Mouse (Mus musculus): ENCODE measurements at regions not wholly inside any gene's neighbourhood (a gene's known extent, or its start where the extent isn't known, plus 50 kb on each side); places are given as distances from the start of the nearest gene placed in this dataset. TPM values are rescaled to one million over a fixed set of nuclear protein-coding genes. Genes with fewer than 3 reads are reported as not detected.

DNA sequence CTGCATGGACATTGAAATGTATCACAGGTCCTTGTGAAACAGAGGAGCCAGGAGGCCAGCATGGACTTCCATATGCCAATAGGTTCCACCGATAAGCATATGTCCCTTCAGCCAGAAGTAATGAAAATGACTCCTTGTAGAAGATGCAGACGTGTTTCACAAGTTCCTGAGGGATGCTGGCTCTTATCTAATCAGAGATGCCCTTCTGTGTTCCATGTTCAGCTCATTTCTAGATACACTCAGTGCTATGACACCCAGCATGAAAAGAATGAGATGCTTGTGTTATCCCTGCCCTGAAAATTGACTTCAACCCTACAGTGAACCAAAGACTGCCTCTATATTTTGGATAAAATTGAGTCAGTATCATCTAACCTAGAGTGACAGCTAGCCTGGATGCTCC is 53.8 kb upstream of the Elac2 start:
- no peak for TF ChIP-seq MYOG (IDR thresholded peaks at IDR 0.05; ENCODE audit: control insufficient read depth, extremely low read depth, insufficient read length)
- TF ChIP-seq USF1 (IDR thresholded peaks at IDR 0.05; ENCODE audit: low read depth), result no peak
- no peak for TF ChIP-seq MAX (IDR thresholded peaks at IDR 0.05)
- no peak for TF ChIP-seq CEBPB (IDR thresholded peaks at IDR 0.05; ENCODE audit: low read depth)
- no peak for TF ChIP-seq FOSL1 (IDR thresholded peaks at IDR 0.05; ENCODE audit: insufficient read depth, low read length, poor library complexity, severe bottlenecking)
- H3K79me3 ChIP-seq (ENCODE audit: low read depth), result no peaks in the 10 kb centered on the region
- H3K79me2 ChIP-seq (ENCODE audit: control insufficient read depth, insufficient read depth), result no peaks in the 10 kb centered on the region
- H3K27me3 ChIP-seq (ENCODE audit: control insufficient read depth, insufficient read depth, insufficient read length), result no peaks in the 10 kb centered on the region
- no peak overlapping the region for H3K4me3 ChIP-seq (ENCODE audit: insufficient read depth, poor library complexity, severe bottlenecking)
- H3ac ChIP-seq (ENCODE audit: control insufficient read depth, insufficient read length, low read depth), result no peak overlapping the region
- no peaks in the 10 kb centered on the region for H3K36me3 ChIP-seq (ENCODE audit: control insufficient read depth, insufficient read depth)

DNA sequence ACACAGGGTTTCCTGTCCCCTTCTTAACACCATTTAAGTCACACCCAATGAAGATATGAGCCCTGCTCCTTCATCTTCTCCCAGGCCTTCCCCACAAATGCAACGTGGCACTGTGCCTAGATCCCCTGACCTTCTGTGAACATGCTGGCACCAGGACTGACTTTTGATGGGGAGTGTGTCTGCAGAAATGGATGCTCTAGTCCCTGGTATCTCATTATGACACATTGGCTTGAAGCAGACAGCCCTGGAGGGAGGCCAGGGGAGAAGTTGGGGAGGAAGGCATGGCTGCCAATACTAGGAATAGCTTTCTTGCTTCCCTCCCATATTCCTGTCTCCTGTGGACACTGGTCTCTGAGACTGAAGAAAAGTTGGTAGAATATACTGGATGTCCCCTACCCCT is 52.9 kb upstream of the Elac2 start:
- Histone ChIP-seq H3K27me3 (ENCODE audit: control insufficient read depth, insufficient read depth, insufficient read length) (no peaks in the 10 kb centered on the region), H3K36me3 (ENCODE audit: control insufficient read depth, insufficient read depth) (no peaks in the 10 kb centered on the region), H3K4me3 (ENCODE audit: insufficient read depth, poor library complexity, severe bottlenecking) (no peak overlapping the region), H3K79me2 (ENCODE audit: control insufficient read depth, insufficient read depth) (no peaks in the 10 kb centered on the region), H3K79me3 (ENCODE audit: low read depth) (no peaks in the 10 kb centered on the region), H3ac (ENCODE audit: control insufficient read depth, insufficient read length, low read depth) (no peak overlapping the region)
- no peak for TF ChIP-seq MYOG (IDR thresholded peaks at IDR 0.05; ENCODE audit: control insufficient read depth, extremely low read depth, insufficient read length)

Small RNA genes in the stretch of these regions (microRNA-seq; reads per million reads assigned to microRNA genes)
- gene Gm24275 (ENCODE audit: borderline microRNAs expressed), result not detected

Measured in C2C12 (cell line).